In the genomic region with DNA sequence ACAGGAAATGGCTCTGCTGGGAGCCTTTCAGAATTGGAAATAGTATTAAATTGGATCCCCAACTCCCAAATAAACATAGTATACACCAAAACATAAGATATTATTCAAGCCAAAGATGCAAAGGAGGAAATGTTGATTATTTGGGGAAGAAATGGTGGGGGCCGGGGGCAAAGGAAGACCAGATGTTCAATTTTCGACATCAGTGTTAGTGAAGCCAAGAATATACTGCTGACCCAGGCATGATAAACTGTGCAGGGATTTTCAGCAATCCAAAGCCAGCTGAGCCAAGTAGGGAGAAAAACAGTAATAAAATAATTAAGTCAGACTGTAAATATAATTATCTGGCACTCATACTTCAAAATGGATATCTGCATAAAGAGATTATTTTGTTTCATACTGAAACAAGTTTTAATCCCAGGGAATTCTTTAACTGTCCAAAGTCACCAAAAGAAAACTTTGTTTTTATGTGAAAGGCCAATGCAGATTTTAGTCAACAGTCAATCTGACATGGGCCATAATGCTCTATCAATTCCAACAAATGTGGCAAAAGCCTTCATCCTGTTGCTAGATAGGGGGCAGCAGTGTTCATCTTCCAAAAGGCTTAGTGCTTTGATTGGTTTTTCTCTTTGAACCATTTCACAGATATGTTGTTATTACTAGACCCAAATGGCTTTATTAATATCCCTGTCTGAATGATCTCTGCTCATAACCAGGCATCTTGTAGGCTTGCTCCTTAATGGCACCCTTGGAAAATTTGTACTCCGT, we compare ENCODE assay signal across 25 mouse cellular contexts. TPM values are rescaled to one million over a fixed set of nuclear protein-coding genes. Genes with fewer than 3 reads are reported as not detected.
DNase-seq lines count a peak whose midpoint lies in the region; ATAC-seq and TF ChIP-seq lines count a peak whose summit lies in the region.
"Had no signal": no experiment of that assay in that cellular context is flagged by ENCODE, and none has a peak within 500 bp of the region (broad histone marks: within the 10 kb centered on the region; RNA-seq: fewer than 3 reads in every experiment).

No protein-coding gene starts in this region.

- peak; percentile 41 for TF ChIP-seq CTCF in intestine, postnatal 0 days (IDR thresholded peaks at IDR 0.05; ENCODE audit: low read depth)
- TF ChIP-seq CTCF in liver, postnatal 0 days (IDR thresholded peaks at IDR 0.05; ENCODE audit: low read depth), result peak; percentile 23; the same call in 1 of the 2 replicates
- TF ChIP-seq CTCF in CH12.LX (conservative IDR thresholded peaks at IDR 0.05 in 1 of 2, IDR thresholded peaks at IDR 0.05 in 1 of 2; ENCODE audit: low read depth in 2 of 2, low read length in 2 of 2), result peak in 1 of 2 experiments; percentile 65; a peak in 2 of 4 replicates

- H3K4me2 ChIP-seq in intestine, postnatal 0 days (replicated peaks; ENCODE audit: low read depth), result no peak overlapping the region
- no peak overlapping the region for H3K4me2 ChIP-seq in intestine, embryonic 15.5 days (replicated peaks)
- H3K4me2 ChIP-seq in liver, postnatal 0 days (ENCODE audit: low read depth, low read length), result no peak overlapping the region
- no peak overlapping the region for H3K4me2 ChIP-seq in CH12.LX (ENCODE audit: insufficient read depth, low read depth, poor library complexity, severe bottlenecking)
- H3K4me2 ChIP-seq: forebrain, embryonic 12.5 days; heart, embryonic 13.5 days; hindbrain, embryonic 12.5 days; neural tube, embryonic 12.5 days had no signal

- dilution Hi-C loops in CH12.LX (cut with MboI; ENCODE audit: extremely low pct_ligation_motif_present, extremely low pct_unique_long_range_greater_than_20kb, low sequenced_read_pairs), result no loop called here

- no peaks in the 10 kb centered on the region for H3K79me2 ChIP-seq in CH12.LX (replicated peaks; ENCODE audit: control insufficient read depth, extremely low read depth, insufficient read depth, poor library complexity, severe bottlenecking)

- TF ChIP-seq RAD21 in CH12.LX (IDR thresholded peaks at IDR 0.05; ENCODE audit: low read depth, low read length), result peak; percentile 49

- no peak for TF ChIP-seq POLR2A in CH12.LX (IDR thresholded peaks at IDR 0.05; ENCODE audit: low read depth, low read length)

- TF ChIP-seq EP300 in liver, postnatal 0 days (IDR thresholded peaks at IDR 0.05; ENCODE audit: low read depth), result no peak
- no peak for TF ChIP-seq EP300 in CH12.LX (IDR thresholded peaks at IDR 0.05; ENCODE audit: low read length)

- no peaks in the 10 kb centered on the region for H3K4me1 ChIP-seq in intestine, postnatal 0 days (replicated peaks; ENCODE audit: control insufficient read depth, insufficient read depth, low read length)
- no peaks in the 10 kb centered on the region for H3K4me1 ChIP-seq in intestine, embryonic 15.5 days (replicated peaks)
- no peaks in the 10 kb centered on the region for H3K4me1 ChIP-seq in liver, postnatal 0 days (ENCODE audit: insufficient read depth)
- 0 out of 4 replicates have a peak, but pooled peaks cover 0 to 3% of the 10 kb centered on the region in 2 experiments for H3K4me1 ChIP-seq in CH12.LX (ENCODE audit: control insufficient read depth in 1 of 2, insufficient read depth in 2 of 2)
- H3K4me1 ChIP-seq: forebrain, embryonic 12.5 days; hindbrain, embryonic 12.5 days; megakaryocyte, embryonic 14.5 days; neural tube, embryonic 12.5 days had no signal

- DNase-seq in liver, postnatal 0 days, result no peak
- DNase-seq in liver (no peak), CH12.LX (ENCODE audit: extremely low read depth) (peak; percentile 3), NIH3T3 (ENCODE audit: low read depth) (peak; percentile 36)
- no peak for DNase-seq in layer of hippocampus, postnatal 36 days
- DNase-seq: adrenal gland, adult 8-10 months; B cell, adult 2 months; cerebellum, adult 11-12 months; cerebellum, postnatal 10 days; heart, postnatal 14 days; kidney, adult 2 months; kidney, postnatal 25 days; lung, postnatal 10 days; midbrain, embryonic 14.5 days; thymus, postnatal 14 days had no signal

- H3K36me3 ChIP-seq in intestine, postnatal 0 days (ENCODE audit: control insufficient read depth, insufficient read depth), result no peaks in the 10 kb centered on the region
- no peaks in the 10 kb centered on the region for H3K36me3 ChIP-seq in intestine, embryonic 15.5 days
- H3K36me3 ChIP-seq in liver, postnatal 0 days (replicated peaks; ENCODE audit: insufficient read depth, low read length), result no peaks in the 10 kb centered on the region
- no peaks in the 10 kb centered on the region for H3K36me3 ChIP-seq in CH12.LX (replicated peaks in 1 of 2; ENCODE audit: control insufficient read depth in 1 of 2, insufficient read depth in 1 of 2, low read length in 1 of 2)
- H3K36me3 ChIP-seq: forebrain, embryonic 12.5 days; heart, embryonic 13.5 days; hindbrain, embryonic 12.5 days; limb, embryonic 10.5 days; neural tube, embryonic 12.5 days had no signal

- no peaks in the 10 kb centered on the region for H3K27me3 ChIP-seq in intestine, postnatal 0 days (replicated peaks; ENCODE audit: control insufficient read depth, insufficient read depth, low read length)
- no peaks in the 10 kb centered on the region for H3K27me3 ChIP-seq in intestine, embryonic 15.5 days (replicated peaks)
- H3K27me3 ChIP-seq in liver, postnatal 0 days (ENCODE audit: insufficient read depth, low read length), result no peaks in the 10 kb centered on the region
- no peaks in the 10 kb centered on the region for H3K27me3 ChIP-seq in CH12.LX (replicated peaks)
- H3K27me3 ChIP-seq: forebrain, embryonic 12.5 days; heart, embryonic 13.5 days; hindbrain, embryonic 12.5 days; megakaryocyte, embryonic 14.5 days; neural tube, embryonic 12.5 days had no signal

- no peak overlapping the region for H3K9ac ChIP-seq in intestine, postnatal 0 days (ENCODE audit: low read depth, low read length)
- no peak overlapping the region for H3K9ac ChIP-seq in intestine, embryonic 15.5 days
- H3K9ac ChIP-seq in liver, postnatal 0 days (replicated peaks), result no peak overlapping the region
- H3K9ac ChIP-seq in CH12.LX (ENCODE audit: insufficient read depth, low read depth), result no peak overlapping the region
- H3K9ac ChIP-seq: forebrain, embryonic 12.5 days; heart, embryonic 13.5 days; hindbrain, embryonic 12.5 days; neural tube, embryonic 12.5 days had no signal

- no peak overlapping the region for H3K4me3 ChIP-seq in intestine, postnatal 0 days (ENCODE audit: low read depth, low read length)
- no peak overlapping the region for H3K4me3 ChIP-seq in intestine, embryonic 15.5 days (replicated peaks)
- H3K4me3 ChIP-seq in liver, postnatal 0 days (ENCODE audit: low read depth, low read length), result no peak overlapping the region
- no peak overlapping the region for H3K4me3 ChIP-seq in CH12.LX (replicated peaks in 1 of 3; ENCODE audit: low read depth in 2 of 3, low read length in 2 of 3, poor library complexity in 1 of 3)
- H3K4me3 ChIP-seq: forebrain, embryonic 12.5 days; heart, embryonic 13.5 days; hindbrain, embryonic 12.5 days; limb, embryonic 10.5 days; megakaryocyte, embryonic 14.5 days; neural tube, embryonic 12.5 days had no signal

- in situ Hi-C loops in CH12.LX (cut with MboI; ENCODE audit: low pct_ligation_motif_present, low pct_unique_long_range_greater_than_20kb, low sequenced_read_pairs), result no loop called here

- no peak overlapping the region for H3K27ac ChIP-seq in intestine, postnatal 0 days (ENCODE audit: low read depth, low read length)
- H3K27ac ChIP-seq in intestine, embryonic 15.5 days, result no peak overlapping the region
- no peak overlapping the region for H3K27ac ChIP-seq in liver, postnatal 0 days (ENCODE audit: low read depth)
- no peak overlapping the region for H3K27ac ChIP-seq in CH12.LX (ENCODE audit: insufficient read depth, low read depth)
- H3K27ac ChIP-seq: forebrain, embryonic 12.5 days; heart, embryonic 13.5 days; hindbrain, embryonic 12.5 days; limb, embryonic 10.5 days; neural tube, embryonic 12.5 days had no signal

- 67% methylated on average over 3 of the region's 3 CpGs for WGBS in intestine, postnatal 0 days
- 69% methylated on average over 3 of the region's 3 CpGs for WGBS in intestine, embryonic 15.5 days
- 76% methylated on average over 3 of the region's 3 CpGs for WGBS in liver, postnatal 0 days (ENCODE audit: insufficient replicate concordance)

- H3K9me3 ChIP-seq in intestine, postnatal 0 days (ENCODE audit: control insufficient read depth), result no peaks in the 10 kb centered on the region
- no peaks in the 10 kb centered on the region for H3K9me3 ChIP-seq in intestine, embryonic 15.5 days
- H3K9me3 ChIP-seq in liver, postnatal 0 days (ENCODE audit: low read length), result no peaks in the 10 kb centered on the region
- H3K9me3 ChIP-seq in CH12.LX (replicated peaks; ENCODE audit: low read length), result no peaks in the 10 kb centered on the region
- H3K9me3 ChIP-seq: forebrain, embryonic 12.5 days; heart, embryonic 13.5 days; hindbrain, embryonic 12.5 days; limb, embryonic 10.5 days; megakaryocyte, embryonic 14.5 days; neural tube, embryonic 12.5 days had no signal

- no peak for ATAC-seq in intestine, postnatal 0 days
- no peak for ATAC-seq in intestine, embryonic 15.5 days
- no peak for ATAC-seq in liver, postnatal 0 days
- no peak for ATAC-seq in inflammation-experienced regulatory T-cells, adult 6 months

TF ChIP-seq in CH12.LX, 34 proteins besides CTCF, POLR2A, EP300 and RAD21:
- TF ChIP-seq E2F4 (IDR thresholded peaks at IDR 0.05; ENCODE audit: insufficient replicate concordance, low read depth, low read length) (no peak), SMC3 (IDR thresholded peaks at IDR 0.05; ENCODE audit: low read depth, low read length) (peak; percentile 26; the same call in 1 of the 2 replicates)
TF ChIP-seq in CH12.LX: peak in this region for 1.

RNA-seq across cellular contexts. Expression of a gene that starts 30.1 kb away (rescaled TPM):
- polyA plus RNA-seq in intestine, postnatal 0 days (2015; fragmentation: Nextera tagmentation; extraction: Ambion mirVana), result 4.1 and 4.2 TPM in 2 replicates
- polyA plus RNA-seq in intestine, embryonic 15.5 days (2015; fragmentation: Nextera tagmentation; extraction: Ambion mirVana), result 10.1 and 10.7 TPM in 2 replicates
- polyA plus RNA-seq in liver, postnatal 0 days (2015; fragmentation: Nextera tagmentation; extraction: Ambion mirVana), result 0.60 and 0.72 TPM in 2 replicates
- total RNA-seq in CH12.LX (2012; rRNA removed) (1.3 and 1.9 TPM in 2 replicates), CH12.LX (2014; rRNA removed) (1.4 and 1.6 TPM in 2 replicates)
- 1.3 and 1.5 TPM in 2 replicates for polyA plus RNA-seq in CH12.LX (2012; ENCODE audit: insufficient read length, low read depth)
- not detected for polyA plus RNA-seq in inflammation-experienced regulatory T-cells, adult 6 months (2017; shearing (Covaris generic))
- total RNA-seq in layer of hippocampus, postnatal 36 days (2021), result 1 to 10 TPM; 4.0 to 5.1 TPM
- total RNA-seq: granulocyte monocyte progenitor cell, adult 5-6 weeks had no signal

Comparison
In these comparisons a context has a peak if more than half of its experiments do, and no peak if none do; other contexts are left out.
1. DNase-seq: peak in CH12.LX (single experiment) and NIH3T3 (single experiment); none in liver, postnatal 0 days (single experiment), liver (single experiment) and layer of hippocampus, postnatal 36 days (0 of 2).